Mouse (Mus musculus) megakaryocyte, embryonic 14.5 days (primary cell): Measurements from ENCODE around the gene Kif27.
"Not testable (repeated sequence)": the region's sequence is repeated elsewhere in the genome, so short reads cannot be mapped to it uniquely, and the experiment has no call there.

Experiments used
- FLI1 ChIP-seq: IDR thresholded peaks from 2 replicates; pipeline ENCODE4 v1.6.1; 2012; ENCODE audit warnings: low read length, inconsistent platforms, mixed read lengths
- GATA1 ChIP-seq: IDR thresholded peaks from 3 replicates; pipeline ENCODE4 v1.6.1; 2012; ENCODE audit warnings: mixed read lengths, low read length, inconsistent platforms, borderline replicate concordance

DNA sequence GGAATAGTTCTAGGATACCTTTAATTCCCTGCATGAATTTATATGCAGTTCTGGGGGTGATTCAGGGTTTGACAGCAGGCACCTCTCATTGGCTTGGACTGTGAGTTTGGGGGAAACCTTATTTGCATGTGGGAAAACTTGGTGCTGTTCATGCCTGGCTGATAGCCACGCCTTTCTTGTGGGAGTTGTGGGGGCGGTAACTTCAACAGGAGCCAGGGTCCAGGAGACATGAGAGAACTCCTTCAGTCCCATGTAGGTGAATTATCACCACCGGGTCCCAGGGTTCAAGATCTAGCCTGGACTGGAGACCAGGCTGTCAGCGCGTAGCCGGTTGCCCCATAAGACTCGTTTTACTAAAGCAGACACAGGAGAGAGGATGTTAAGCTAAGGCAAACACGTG, 6.3 kb upstream of the Kif27 start:
- TF ChIP-seq GATA1, FLI1: not testable (repeated sequence)
